Mouse (Mus musculus): ENCODE data around the gene Rab3gap2. TPM values are rescaled to one million over a fixed set of nuclear protein-coding genes. Genes with fewer than 3 reads are reported as not detected.
"Not testable (repeated sequence)": the region's sequence is repeated elsewhere in the genome, so short reads cannot be mapped to it uniquely, and the experiment has no call there.

Gene Rab3gap2
- polyA plus RNA-seq, 1 experiment from 2014 or later, result 14.1 TPM

GRCm38 (mm10) chr1:185308334-185308733, 104.4 kb downstream of the Rab3gap2 start:
- Histone ChIP-seq H3K27me3 (replicated peaks) (no peaks in the 10 kb centered on the region), H3K4me1 (peaks cover 20% of the 10 kb centered on the region), H3K36me3 (peaks cover 45% of the 10 kb centered on the region), H3K4me2 (peak overlapping the region; percentile 46), H3K9ac (no peak overlapping the region), H3K9me3 (no peaks in the 10 kb centered on the region; the same call in 1 of the 2 replicates), H3K4me3 (no peak overlapping the region), H3K27ac (replicated peaks) (peak overlapping the region; percentile 24)
- 93% methylated on average over 2 of the region's 2 CpGs for WGBS
- no peak for ATAC-seq (ENCODE audit: extremely low read depth, insufficient number of reproducible peaks, low FRiP score, low TSS enrichment)

DNA sequence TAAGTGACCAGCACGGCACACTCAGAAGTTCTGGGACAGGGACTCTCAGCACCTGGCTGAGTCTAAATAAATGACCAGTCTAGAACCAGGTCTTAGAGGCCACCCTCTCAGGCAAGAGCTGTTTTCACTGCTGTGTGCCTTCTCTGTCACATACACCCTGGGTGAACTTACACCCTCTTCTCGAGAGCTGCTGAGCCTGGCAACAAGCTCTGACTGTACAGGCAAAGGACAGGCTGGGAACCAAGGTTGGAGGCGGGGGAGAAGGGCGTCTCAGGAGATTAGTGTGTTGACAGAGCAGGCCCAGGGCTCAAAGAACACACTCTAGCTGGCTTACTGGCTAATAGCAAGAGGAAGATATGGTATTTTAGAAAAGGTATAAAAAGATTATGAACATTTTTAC, 105.0 kb downstream of the Rab3gap2 start:
- Histone ChIP-seq H3K27ac (replicated peaks) (peak overlapping the region; percentile 24), H3K9me3 (no peaks in the 10 kb centered on the region; the same call in 1 of the 2 replicates), H3K36me3 (peaks cover 47% of the 10 kb centered on the region), H3K4me3 (no peak overlapping the region), H3K4me1 (peaks cover 20% of the 10 kb centered on the region), H3K9ac (no peak overlapping the region), H3K27me3 (replicated peaks) (no peaks in the 10 kb centered on the region), H3K4me2 (peak overlapping the region; percentile 46)
- 25% methylated on average over 4 of the region's 4 CpGs for WGBS
- ATAC-seq (ENCODE audit: extremely low read depth, insufficient number of reproducible peaks, low FRiP score, low TSS enrichment), result peak; percentile 61; the same call in 1 of the 2 replicates

DNA sequence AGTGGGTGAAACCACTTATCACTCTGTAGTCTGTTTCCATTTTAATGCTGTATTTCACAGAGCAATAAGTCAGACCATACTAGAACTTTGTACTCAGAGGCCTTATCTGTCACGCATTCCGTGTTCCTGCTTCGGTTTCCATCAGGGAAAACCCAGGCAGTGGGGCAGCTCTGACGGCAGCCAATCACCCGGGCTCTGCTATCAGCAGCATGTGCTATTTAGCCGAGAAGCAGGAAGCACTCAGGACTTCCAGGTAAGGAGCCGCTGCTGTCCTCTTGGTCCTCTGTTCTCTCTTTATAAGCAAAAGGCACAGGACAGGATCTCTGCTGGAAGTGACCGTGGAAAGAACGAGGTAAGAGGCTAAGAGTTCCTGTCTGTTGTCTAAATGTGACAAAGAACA, 108.0 kb downstream of the Rab3gap2 start:
- H3K27ac ChIP-seq (replicated peaks), result peak overlapping the region; percentile 74
- H3K4me2 ChIP-seq, result peak overlapping the region; percentile 51
- 24% methylated on average over 9 of the region's 9 CpGs for WGBS
- no peaks in the 10 kb centered on the region; the same call in 1 of the 2 replicates for H3K9me3 ChIP-seq
- H3K4me3 ChIP-seq, result no peak overlapping the region
- 0 out of 2 replicates have a peak, but pooled peaks have one; percentile 56 for ATAC-seq (ENCODE audit: extremely low read depth, insufficient number of reproducible peaks, low FRiP score, low TSS enrichment)
- peaks cover 20% of the 10 kb centered on the region for H3K4me1 ChIP-seq
- peaks cover 67% of the 10 kb centered on the region for H3K36me3 ChIP-seq
- H3K27me3 ChIP-seq (replicated peaks), result no peaks in the 10 kb centered on the region
- H3K9ac ChIP-seq, result no peak overlapping the region

DNA sequence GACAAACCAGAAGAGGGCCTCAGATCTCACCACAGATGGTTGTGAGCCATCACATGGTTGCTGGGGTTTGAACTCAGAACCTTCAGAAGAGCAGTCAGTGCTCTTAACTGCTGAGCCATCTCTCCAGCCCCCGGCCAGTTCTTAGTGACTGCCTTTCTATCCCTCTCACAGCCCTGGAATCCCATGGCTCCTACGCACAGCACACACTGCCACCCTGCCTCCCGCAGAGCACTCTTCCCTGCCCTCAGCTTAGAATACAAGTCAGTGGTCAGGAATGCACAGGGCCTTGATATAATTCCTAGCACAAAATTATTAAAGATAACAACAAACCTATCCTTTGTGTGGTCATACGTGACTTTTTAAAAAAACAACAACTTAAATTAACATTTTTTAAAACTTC, 110.6 kb downstream of the Rab3gap2 start:
- Histone ChIP-seq H3K27ac (replicated peaks) (no peak overlapping the region), H3K9me3 (no peaks in the 10 kb centered on the region), H3K4me2 (no peak overlapping the region), H3K9ac (no peak overlapping the region), H3K36me3 (peaks cover 75% of the 10 kb centered on the region), H3K4me3 (no peak overlapping the region), H3K27me3 (replicated peaks) (no peaks in the 10 kb centered on the region), H3K4me1 (peaks cover 14% of the 10 kb centered on the region)
- ATAC-seq (ENCODE audit: extremely low read depth, insufficient number of reproducible peaks, low FRiP score, low TSS enrichment), result no peak
- 78% methylated on average over 4 of the region's 4 CpGs for WGBS

DNA sequence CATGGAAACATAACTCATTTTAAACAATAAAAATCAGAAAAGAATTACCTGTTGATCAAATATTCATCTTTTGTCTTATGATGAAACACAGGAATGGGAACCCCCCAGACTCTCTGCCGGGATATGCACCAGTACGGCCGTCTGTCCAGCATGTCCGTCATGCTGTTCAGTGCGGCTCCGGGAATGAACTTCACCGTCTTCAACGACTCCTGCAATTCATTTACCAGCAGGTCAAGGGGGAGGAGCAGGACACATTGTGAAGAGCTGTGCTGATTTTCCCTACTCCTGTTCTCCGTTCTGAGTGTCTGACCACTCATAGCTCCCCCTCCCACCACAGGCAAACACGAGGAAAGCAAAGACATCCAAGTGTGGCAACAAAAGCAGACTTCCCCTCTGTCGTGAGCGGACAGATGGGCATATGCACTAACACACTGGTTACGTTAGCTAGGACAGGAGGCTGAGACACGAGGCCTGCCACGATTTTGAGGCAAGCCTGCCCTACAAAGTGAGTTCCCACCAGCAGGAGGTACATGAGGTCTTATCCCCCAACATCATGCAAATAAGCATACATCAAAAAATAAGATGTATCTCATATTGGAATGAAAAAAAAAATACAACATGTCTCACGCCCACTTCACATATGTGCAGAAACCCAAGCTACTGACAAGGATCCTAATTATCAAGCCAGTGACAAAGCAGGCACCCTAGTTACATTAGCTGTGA, 112.1 kb downstream of the Rab3gap2 start:
- Histone ChIP-seq H3K27me3 (replicated peaks) (no peaks in the 10 kb centered on the region), H3K4me2 (no peak overlapping the region), H3K4me3 (no peak overlapping the region), H3K4me1 (peaks cover 13% of the 10 kb centered on the region), H3K36me3 (peaks cover 83% of the 10 kb centered on the region), H3K9me3 (no peaks in the 10 kb centered on the region), H3K9ac (no peak overlapping the region), H3K27ac (replicated peaks) (no peak overlapping the region)
- no peak for ATAC-seq (ENCODE audit: extremely low read depth, insufficient number of reproducible peaks, low FRiP score, low TSS enrichment)
- WGBS, result 87% methylated on average over 16 of the region's 16 CpGs

GRCm38 (mm10) chr1:185327754-185328345, 123.9 kb downstream of the Rab3gap2 start:
- H3K4me1 ChIP-seq, result peaks cover 18% of the 10 kb centered on the region
- H3K36me3 ChIP-seq, result peaks cover 44% of the 10 kb centered on the region
- peak overlapping the region; percentile 98 for H3K9ac ChIP-seq
- not testable (repeated sequence) for ATAC-seq (ENCODE audit: extremely low read depth, insufficient number of reproducible peaks, low FRiP score, low TSS enrichment); H3K9me3 ChIP-seq; H3K27me3 ChIP-seq (replicated peaks)
- 64% methylated on average over 3 of the region's 3 CpGs for WGBS
- H3K4me3 ChIP-seq, result peak overlapping the region; percentile 98
- H3K4me2 ChIP-seq, result peak overlapping the region; percentile 83
- H3K27ac ChIP-seq (replicated peaks), result peak overlapping the region; percentile 98; the same call in 1 of the 2 replicates

DNA sequence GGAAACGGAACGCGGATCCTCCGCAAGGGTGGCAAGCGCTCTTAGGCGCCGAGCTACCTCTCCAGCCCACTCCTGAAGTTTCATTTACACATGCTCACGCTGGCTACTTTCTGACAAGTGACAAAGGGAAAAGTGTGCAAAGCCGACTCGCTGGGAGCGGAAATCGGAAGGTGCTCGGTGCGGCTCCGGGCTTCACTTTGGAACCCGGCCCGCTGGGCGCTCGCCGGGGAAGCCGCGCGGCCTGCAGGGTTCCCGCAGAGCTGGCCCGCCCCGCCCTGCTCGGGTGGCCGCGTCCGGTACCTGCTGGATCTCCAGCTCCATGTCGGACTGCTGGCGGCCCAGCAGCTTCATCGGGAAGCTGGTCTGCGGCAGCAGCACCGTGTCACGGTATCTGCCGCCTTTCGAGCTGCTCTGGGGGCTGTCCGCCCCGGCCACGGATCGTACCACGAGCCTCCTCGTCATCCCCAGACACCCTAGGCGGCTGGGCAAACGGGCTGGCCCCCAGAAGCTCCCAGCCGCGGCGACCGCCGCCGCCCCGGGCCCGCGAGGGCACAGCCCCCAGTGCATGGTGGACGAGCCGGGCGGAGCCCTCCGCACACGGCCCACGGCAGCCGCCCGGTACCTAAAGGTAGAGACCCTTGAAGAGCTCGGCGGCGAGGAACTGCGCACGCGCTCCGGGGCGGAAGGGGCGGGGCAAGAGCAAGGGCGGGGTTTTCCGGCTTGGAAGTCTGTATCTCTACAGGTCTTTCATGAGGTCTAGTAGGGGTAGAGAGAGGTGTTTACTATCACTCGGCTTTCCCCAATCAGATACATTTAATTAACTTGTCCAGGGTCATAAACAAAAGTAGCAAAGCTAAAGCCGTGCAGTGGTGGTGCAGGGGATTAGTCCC, 125.0 kb downstream of the Rab3gap2 start, which contains the start of gene Iars2:
Iars2 (minus strand) TSS at position 676 of the 890 bp plus-strand sequence.
- Histone ChIP-seq H3K9me3 (no peaks in the 10 kb centered on the region), H3K4me1 (peaks cover 29% of the 10 kb centered on the region), H3K36me3 (peaks cover 33% of the 10 kb centered on the region), H3K27me3 (replicated peaks) (no peaks in the 10 kb centered on the region), H3K27ac (replicated peaks) (peak within 1 kb of the TSS; percentile 98), H3K4me2 (peak within 1 kb of the TSS; percentile 83), H3K9ac (peak within 1 kb of the TSS; percentile 98), H3K4me3 (peak within 1 kb of the TSS; percentile 98)
- ATAC-seq (ENCODE audit: extremely low read depth, insufficient number of reproducible peaks, low FRiP score, low TSS enrichment), result peak; percentile 83
- under 1% methylated on average over 76 of the region's 76 CpGs for WGBS

DNA sequence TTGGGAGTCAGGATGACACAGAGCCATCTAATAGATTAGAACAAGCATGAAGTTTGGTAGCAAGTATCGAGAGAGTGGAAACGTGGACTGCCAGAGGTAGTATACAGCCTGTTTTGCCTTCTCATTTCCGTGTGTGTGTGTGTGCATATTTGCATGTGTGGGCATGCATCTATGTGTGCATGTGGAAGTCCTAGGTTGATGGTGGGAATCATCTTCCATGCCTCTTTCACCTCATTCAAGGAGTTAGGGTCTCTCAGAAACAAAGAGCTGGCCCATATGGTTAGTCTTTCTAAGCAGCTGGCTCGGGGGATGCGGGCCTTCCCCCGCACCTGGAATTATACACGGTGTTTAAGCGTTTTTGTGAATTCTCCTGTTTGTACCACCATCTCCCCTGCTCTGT, 125.9 kb downstream of the Rab3gap2 start:
- Histone ChIP-seq H3K9ac (no peak overlapping the region), H3K4me3 (peak overlapping the region; percentile 98), H3K9me3 (no peaks in the 10 kb centered on the region), H3K27me3 (replicated peaks) (no peaks in the 10 kb centered on the region), H3K4me2 (peak overlapping the region; percentile 83), H3K36me3 (peaks cover 25% of the 10 kb centered on the region), H3K4me1 (peaks cover 38% of the 10 kb centered on the region), H3K27ac (replicated peaks) (no peak overlapping the region)
- 91% methylated on average over 8 of the region's 8 CpGs for WGBS
- ATAC-seq (ENCODE audit: extremely low read depth, insufficient number of reproducible peaks, low FRiP score, low TSS enrichment), result no peak

- H3K36me3 ChIP-seq, result peaks cover 11% of the 10 kb centered on the region
- peak overlapping the region; percentile 88; the same call in 1 of the 2 replicates for H3K9ac ChIP-seq
- peaks cover 51% of the 10 kb centered on the region for H3K4me1 ChIP-seq
- H3K9me3 ChIP-seq, result no peaks in the 10 kb centered on the region
- H3K4me3 ChIP-seq, result peak overlapping the region; percentile 70
- ATAC-seq (ENCODE audit: extremely low read depth, insufficient number of reproducible peaks, low FRiP score, low TSS enrichment), result no peak
- 52% methylated on average over 5 of the region's 5 CpGs for WGBS
- no peaks in the 10 kb centered on the region for H3K27me3 ChIP-seq (replicated peaks)
- peak overlapping the region; percentile 76 for H3K4me2 ChIP-seq
- no peak overlapping the region for H3K27ac ChIP-seq (replicated peaks)
These were observed 127.4 kb downstream of the Rab3gap2 start for GRCm38 (mm10) chr1:185331364-185331763.

GRCm38 (mm10) chr1:185331983-185332430, 128.1 kb downstream of the Rab3gap2 start, which contains the start of gene Bpnt1:
TSS of gene Bpnt1 (plus strand) at chr1:185332149.
- ATAC-seq (ENCODE audit: extremely low read depth, insufficient number of reproducible peaks, low FRiP score, low TSS enrichment), result peak; percentile 79
- H3K9ac ChIP-seq, result peak within 1 kb of the TSS; percentile 88
- H3K4me1 ChIP-seq, result peaks cover 55% of the 10 kb centered on the region
- H3K27me3 ChIP-seq (replicated peaks), result no peaks in the 10 kb centered on the region
- peak within 1 kb of the TSS; percentile 70 for H3K4me3 ChIP-seq
- H3K36me3 ChIP-seq, result peaks cover 5% of the 10 kb centered on the region
- peak within 1 kb of the TSS; percentile 76 for H3K4me2 ChIP-seq
- peak within 1 kb of the TSS; percentile 82 for H3K27ac ChIP-seq (replicated peaks)
- no peaks in the 10 kb centered on the region for H3K9me3 ChIP-seq
- WGBS, result under 1% methylated on average over 32 of the region's 32 CpGs

GRCm38 (mm10) chr1:185333651-185334050, 129.7 kb downstream of the Rab3gap2 start:
- 78% methylated on average over 5 of the region's 5 CpGs for WGBS
- no peak overlapping the region for H3K27ac ChIP-seq (replicated peaks)
- ATAC-seq (ENCODE audit: extremely low read depth, insufficient number of reproducible peaks, low FRiP score, low TSS enrichment), result no peak
- peaks cover 55% of the 10 kb centered on the region for H3K4me1 ChIP-seq
- H3K9ac ChIP-seq, result no peak overlapping the region
- no peaks in the 10 kb centered on the region for H3K9me3 ChIP-seq
- peaks cover 8% of the 10 kb centered on the region for H3K36me3 ChIP-seq
- no peak overlapping the region for H3K4me2 ChIP-seq
- H3K27me3 ChIP-seq (replicated peaks), result no peaks in the 10 kb centered on the region
- H3K4me3 ChIP-seq, result no peak overlapping the region

All from heart, embryonic 13.5 days (tissue).